Mouse (Mus musculus): ENCODE results near the gene Lclat1.

Lclat1 gene

GRCm38 (mm10) chr17:73067423-73067822 lies 40.4 kb upstream of the Lclat1 start:
- Histone ChIP-seq H3K4me3 (replicated peaks; ENCODE audit: low read length) (no peak overlapping the region), H3K4me1 (replicated peaks; ENCODE audit: low read depth, low read length) (peaks cover 35% of the 10 kb centered on the region), H3K9me3 (ENCODE audit: low read length) (no peaks in the 10 kb centered on the region), H3K27me3 (ENCODE audit: insufficient read depth, low read length) (no peaks in the 10 kb centered on the region; the same call in 1 of the 2 replicates), H3K36me3 (ENCODE audit: insufficient read depth, low read length) (no peaks in the 10 kb centered on the region)
- no peak for TF ChIP-seq CTCF (conservative IDR thresholded peaks at IDR 0.05; ENCODE audit: low read length)
- no peak for TF ChIP-seq NANOG (IDR thresholded peaks at IDR 0.05; ENCODE audit: borderline replicate concordance, low read length)
- TF ChIP-seq POU5F1 (IDR thresholded peaks at IDR 0.05; ENCODE audit: borderline replicate concordance, low read length): no peak

- no peaks in the 10 kb centered on the region for H3K9me3 ChIP-seq (ENCODE audit: low read length)
- TF ChIP-seq NANOG (IDR thresholded peaks at IDR 0.05; ENCODE audit: borderline replicate concordance, low read length) (no peak), POU5F1 (IDR thresholded peaks at IDR 0.05; ENCODE audit: borderline replicate concordance, low read length) (no peak), CTCF (conservative IDR thresholded peaks at IDR 0.05; ENCODE audit: low read length) (no peak)
- no peaks in the 10 kb centered on the region; the same call in 1 of the 2 replicates for H3K27me3 ChIP-seq (ENCODE audit: insufficient read depth, low read length)
- no peaks in the 10 kb centered on the region for H3K36me3 ChIP-seq (ENCODE audit: insufficient read depth, low read length)
- no peak overlapping the region for H3K4me3 ChIP-seq (replicated peaks; ENCODE audit: low read length)
- peaks cover 38% of the 10 kb centered on the region for H3K4me1 ChIP-seq (replicated peaks; ENCODE audit: low read depth, low read length)
Measured at GRCm38 (mm10) chr17:73068321-73068992, 39.3 kb upstream of the Lclat1 start.

- Histone ChIP-seq H3K36me3 (ENCODE audit: insufficient read depth, low read length) (no peaks in the 10 kb centered on the region), H3K4me1 (replicated peaks; ENCODE audit: low read depth, low read length) (peaks cover 38% of the 10 kb centered on the region), H3K27me3 (ENCODE audit: insufficient read depth, low read length) (no peaks in the 10 kb centered on the region; the same call in 1 of the 2 replicates), H3K9me3 (ENCODE audit: low read length) (no peaks in the 10 kb centered on the region), H3K4me3 (replicated peaks; ENCODE audit: low read length) (no peak overlapping the region)
- no peak for TF ChIP-seq NANOG (IDR thresholded peaks at IDR 0.05; ENCODE audit: borderline replicate concordance, low read length)
- no peak for TF ChIP-seq POU5F1 (IDR thresholded peaks at IDR 0.05; ENCODE audit: borderline replicate concordance, low read length)
- no peak for TF ChIP-seq CTCF (conservative IDR thresholded peaks at IDR 0.05; ENCODE audit: low read length)
Measured at GRCm38 (mm10) chr17:73070466-73070865, 37.3 kb upstream of the Lclat1 start.

GRCm38 (mm10) chr17:73071725-73072263 lies 36.0 kb upstream of the Lclat1 start:
- Histone ChIP-seq H3K36me3 (ENCODE audit: insufficient read depth, low read length) (no peaks in the 10 kb centered on the region), H3K27me3 (ENCODE audit: insufficient read depth, low read length) (no peaks in the 10 kb centered on the region; the same call in 1 of the 2 replicates), H3K4me3 (replicated peaks; ENCODE audit: low read length) (no peak overlapping the region), H3K4me1 (replicated peaks; ENCODE audit: low read depth, low read length) (peaks cover 35% of the 10 kb centered on the region), H3K9me3 (ENCODE audit: low read length) (no peaks in the 10 kb centered on the region)
- TF ChIP-seq POU5F1 (IDR thresholded peaks at IDR 0.05; ENCODE audit: borderline replicate concordance, low read length) (no peak), NANOG (IDR thresholded peaks at IDR 0.05; ENCODE audit: borderline replicate concordance, low read length) (no peak), CTCF (conservative IDR thresholded peaks at IDR 0.05; ENCODE audit: low read length) (no peak)

GRCm38 (mm10) chr17:73072286-73072685 lies 35.5 kb upstream of the Lclat1 start:
- no peaks in the 10 kb centered on the region for H3K9me3 ChIP-seq (ENCODE audit: low read length)
- TF ChIP-seq CTCF (conservative IDR thresholded peaks at IDR 0.05; ENCODE audit: low read length) (no peak), NANOG (IDR thresholded peaks at IDR 0.05; ENCODE audit: borderline replicate concordance, low read length) (no peak), POU5F1 (IDR thresholded peaks at IDR 0.05; ENCODE audit: borderline replicate concordance, low read length) (no peak)
- peaks cover 31% of the 10 kb centered on the region for H3K4me1 ChIP-seq (replicated peaks; ENCODE audit: low read depth, low read length)
- no peak overlapping the region for H3K4me3 ChIP-seq (replicated peaks; ENCODE audit: low read length)
- no peaks in the 10 kb centered on the region; the same call in 1 of the 2 replicates for H3K27me3 ChIP-seq (ENCODE audit: insufficient read depth, low read length)
- H3K36me3 ChIP-seq (ENCODE audit: insufficient read depth, low read length): no peaks in the 10 kb centered on the region

GRCm38 (mm10) chr17:73074631-73075030 lies 33.2 kb upstream of the Lclat1 start:
- H3K27me3 ChIP-seq (ENCODE audit: insufficient read depth, low read length): no peaks in the 10 kb centered on the region; the same call in 1 of the 2 replicates
- TF ChIP-seq CTCF (conservative IDR thresholded peaks at IDR 0.05; ENCODE audit: low read length) (no peak), NANOG (IDR thresholded peaks at IDR 0.05; ENCODE audit: borderline replicate concordance, low read length) (no peak), POU5F1 (IDR thresholded peaks at IDR 0.05; ENCODE audit: borderline replicate concordance, low read length) (no peak)
- no peaks in the 10 kb centered on the region for H3K36me3 ChIP-seq (ENCODE audit: insufficient read depth, low read length)
- H3K4me3 ChIP-seq (replicated peaks; ENCODE audit: low read length): no peak overlapping the region
- H3K4me1 ChIP-seq (replicated peaks; ENCODE audit: low read depth, low read length): peaks cover 18% of the 10 kb centered on the region
- H3K9me3 ChIP-seq (ENCODE audit: low read length): no peaks in the 10 kb centered on the region

GRCm38 (mm10) chr17:73075238-73075890 lies 32.4 kb upstream of the Lclat1 start:
- Histone ChIP-seq H3K9me3 (ENCODE audit: low read length) (no peaks in the 10 kb centered on the region), H3K27me3 (ENCODE audit: insufficient read depth, low read length) (no peaks in the 10 kb centered on the region; the same call in 1 of the 2 replicates), H3K36me3 (ENCODE audit: insufficient read depth, low read length) (no peaks in the 10 kb centered on the region), H3K4me1 (replicated peaks; ENCODE audit: low read depth, low read length) (peaks cover 18% of the 10 kb centered on the region), H3K4me3 (replicated peaks; ENCODE audit: low read length) (no peak overlapping the region)
- TF ChIP-seq CTCF (conservative IDR thresholded peaks at IDR 0.05; ENCODE audit: low read length) (no peak), POU5F1 (IDR thresholded peaks at IDR 0.05; ENCODE audit: borderline replicate concordance, low read length) (no peak), NANOG (IDR thresholded peaks at IDR 0.05; ENCODE audit: borderline replicate concordance, low read length) (no peak)

- H3K4me1 ChIP-seq (replicated peaks; ENCODE audit: low read depth, low read length): peaks cover 1% of the 10 kb centered on the region; the same call in 1 of the 2 replicates
- H3K36me3 ChIP-seq (ENCODE audit: insufficient read depth, low read length): no peaks in the 10 kb centered on the region
- TF ChIP-seq NANOG (IDR thresholded peaks at IDR 0.05; ENCODE audit: borderline replicate concordance, low read length) (no peak), CTCF (conservative IDR thresholded peaks at IDR 0.05; ENCODE audit: low read length) (no peak), POU5F1 (IDR thresholded peaks at IDR 0.05; ENCODE audit: borderline replicate concordance, low read length) (no peak)
- no peak overlapping the region for H3K4me3 ChIP-seq (replicated peaks; ENCODE audit: low read length)
- H3K9me3 ChIP-seq (ENCODE audit: low read length): no peaks in the 10 kb centered on the region
- no peaks in the 10 kb centered on the region for H3K27me3 ChIP-seq (ENCODE audit: insufficient read depth, low read length)
Measured at GRCm38 (mm10) chr17:73077638-73078037, 30.1 kb upstream of the Lclat1 start.

All from E14TG2a.4 (cell line).